Mouse (Mus musculus) CH12.LX (cell line): Measurements from ENCODE around the gene Gm4871. TPM values are rescaled to one million over a fixed set of nuclear protein-coding genes. Genes with fewer than 3 reads are reported as not detected.
"Not testable (repeated sequence)": the region's sequence is repeated elsewhere in the genome, so short reads cannot be mapped to it uniquely, and the experiment has no call there.

ENCODE experiments used
- DNase-seq: peaks from one replicate; pipeline ENCODE4 v3.0.0-alpha.2; 2013; ENCODE audit errors: extremely low read depth
- H3K27ac ChIP-seq: 2 replicates; pipeline ENCODE4 v1.5.1; 2012; ENCODE audit warnings: low read depth, mild to moderate bottlenecking, control low read depth, moderate library complexity; ENCODE audit not compliant: insufficient read depth
- H3K27me3 ChIP-seq: replicated peaks from 2 replicates; pipeline ENCODE3; 2012; ENCODE audit warnings: inconsistent platforms
- H3K36me3 ChIP-seq, 2 experiments: replicated peaks in 1 of 2; 2 replicates each; pipeline versions ENCODE3 to v1.6.1; 2012; ENCODE audit warnings: inconsistent platforms in 1 of 2, low read length in 1 of 2, mild to moderate bottlenecking in 1 of 2, mixed read lengths in 1 of 2, moderate library complexity in 1 of 2; ENCODE audit not compliant: control insufficient read depth in 1 of 2, insufficient read depth in 1 of 2
- H3K4me1 ChIP-seq, 2 experiments: 2 replicates each; pipeline ENCODE4 v1.6.1; 2012; ENCODE audit warnings: inconsistent platforms in 1 of 2, moderate library complexity in 1 of 2; ENCODE audit not compliant: insufficient read depth in 2 of 2, control insufficient read depth in 1 of 2
- H3K4me2 ChIP-seq: 2 replicates; pipeline ENCODE4 v1.6.1; 2012; ENCODE audit warnings: low read depth, mild to moderate bottlenecking, control low read depth; ENCODE audit not compliant: poor library complexity, insufficient read depth, severe bottlenecking
- H3K4me3 ChIP-seq, 3 experiments: fragments of 150-350 bp in 1 of 3; sonication (generic) in 1 of 3; replicated peaks in 1 of 3; 2 replicates each; pipeline versions ENCODE3 to v1.5.1; 2011 to 2012; ENCODE audit warnings: low read depth in 2 of 3, low read length in 2 of 3, mild to moderate bottlenecking in 2 of 3, moderate library complexity in 2 of 3, control low read depth in 1 of 3, improper control_type of control experiment in 1 of 3, inconsistent platforms in 1 of 3, mixed read lengths in 1 of 3; ENCODE audit not compliant: poor library complexity in 1 of 3
- H3K79me2 ChIP-seq: replicated peaks from 2 replicates; pipeline ENCODE4 v1.6.1; 2012; ENCODE audit warnings: mild to moderate bottlenecking, moderate library complexity; ENCODE audit not compliant: control insufficient read depth, poor library complexity, insufficient read depth, severe bottlenecking; ENCODE audit errors: extremely low read depth
- H3K9ac ChIP-seq: 2 replicates; pipeline ENCODE4 v1.6.1; 2012; ENCODE audit warnings: low read depth, mild to moderate bottlenecking, control low read depth, moderate library complexity; ENCODE audit not compliant: insufficient read depth
- H3K9me3 ChIP-seq: replicated peaks from 2 replicates; pipeline ENCODE3; 2012; ENCODE audit warnings: low read length, inconsistent platforms, mixed read lengths
- CHD2 ChIP-seq: IDR thresholded peaks from 2 replicates; pipeline ENCODE4 v1.6.1; 2011; ENCODE audit warnings: low read length, improper control_type of control experiment
- CTCF ChIP-seq, 2 experiments: IDR thresholded peaks in 1 of 2; conservative IDR thresholded peaks in 1 of 2; 2 replicates each; pipeline ENCODE4 v1.5.1; 2011 to 2012; ENCODE audit warnings: low read depth in 2 of 2, low read length in 2 of 2, improper control_type of control experiment in 1 of 2, inconsistent platforms in 1 of 2, mild to moderate bottlenecking in 1 of 2, moderate library complexity in 1 of 2
- GABPA ChIP-seq: IDR thresholded peaks from 2 replicates; pipeline ENCODE4 v1.6.1; 2012; ENCODE audit warnings: low read depth, low read length, improper control_type of control experiment, inconsistent platforms; ENCODE audit not compliant: insufficient replicate concordance
- JUND ChIP-seq: conservative IDR thresholded peaks from 2 replicates; pipeline ENCODE4 v1.6.1; 2011; ENCODE audit warnings: low read depth, low read length, improper control_type of control experiment
- MAFK ChIP-seq: IDR thresholded peaks from 2 replicates; pipeline ENCODE4 v1.6.1; 2011; ENCODE audit warnings: low read length, improper control_type of control experiment; ENCODE audit not compliant: insufficient replicate concordance
- MAZ ChIP-seq: IDR thresholded peaks from 2 replicates; pipeline ENCODE4 v1.6.1; 2012; ENCODE audit warnings: low read depth, mild to moderate bottlenecking, inconsistent platforms, low read length, improper control_type of control experiment, moderate library complexity
- RAD21 ChIP-seq: IDR thresholded peaks from 2 replicates; pipeline ENCODE4 v1.6.1; 2011; ENCODE audit warnings: low read depth, mild to moderate bottlenecking, low read length, improper control_type of control experiment, moderate library complexity
- SMC3 ChIP-seq: IDR thresholded peaks from 2 replicates; pipeline ENCODE4 v1.6.1; 2011; ENCODE audit warnings: low read depth, low read length, improper control_type of control experiment
- dilution Hi-C: fragments of 300-500 bp; cut with MboI; formaldehyde crosslinking; loops from 2 replicates; pipeline ENCODE4 v1.14.3; 2020; ENCODE audit warnings: low sequenced_read_pairs; ENCODE audit not compliant: extremely low pct_unique_long_range_greater_than_20kb, extremely low pct_ligation_motif_present
- in situ Hi-C: fragments of 300-500 bp; cut with MboI; formaldehyde crosslinking; loops from 3 replicates; pipeline ENCODE4 v1.14.3; 2019; ENCODE audit warnings: low sequenced_read_pairs, low pct_ligation_motif_present, low pct_unique_long_range_greater_than_20kb, mixed read lengths
- polyA plus RNA-seq: library from polyadenylated mRNA; unstranded; fragments of >175 nt; gene quantifications from 2 replicates; pipeline ENCODE4 v1.2.1, GENCODE M21; 2012; ENCODE audit warnings: low read depth; ENCODE audit not compliant: insufficient read length
- total RNA-seq, 2 experiments: library from RNA; depleted of rRNA; stranded (reverse); fragments of 300-350 nt in 1 of 2; fragments of >200 nt in 1 of 2; gene quantifications; 2 replicates each; pipeline ENCODE4 v1.2.3; 2012 to 2014

The Gm4871 gene
- total and polyA plus RNA-seq, 3 experiments, result not detected

GRCm38 (mm10) chr5:145057907-145058306 is 25.4 kb upstream of the Gm4871 start:
- no peaks in the 10 kb centered on the region for H3K79me2 ChIP-seq
- TF ChIP-seq MAFK, result no peak
- no peak for TF ChIP-seq MAZ
- no peak for TF ChIP-seq GABPA
- TF ChIP-seq, all 38 proteins: peak for 0
- no peak overlapping the region for H3K4me2 ChIP-seq
- DNase-seq, result no peak
- dilution Hi-C loops, result no loop called here
- no peaks in the 10 kb centered on the region for H3K27me3 ChIP-seq
- H3K9me3 ChIP-seq, result no peaks in the 10 kb centered on the region
- H3K9ac ChIP-seq, result no peak overlapping the region
- in situ Hi-C loops, result no loop called here
- no peak overlapping the region for H3K27ac ChIP-seq
- no peak overlapping the region for H3K4me3 ChIP-seq
- H3K36me3 ChIP-seq, result no peaks in the 10 kb centered on the region
- H3K4me1 ChIP-seq, result peaks cover 0 to 12% of the 10 kb centered on the region in 2 experiments; a peak in 2 of 4 replicates

- H3K27me3 ChIP-seq, H3K36me3 ChIP-seq, in situ Hi-C loops, H3K27ac ChIP-seq, H3K79me2 ChIP-seq, DNase-seq, H3K9ac ChIP-seq, H3K9me3 ChIP-seq, H3K4me2 ChIP-seq, H3K4me3 ChIP-seq, dilution Hi-C loops: not testable (repeated sequence)
- H3K4me1 ChIP-seq, result peaks cover 0 to 12% of the 10 kb centered on the region in 2 experiments; a peak in 2 of 4 replicates
These were observed 21.6 kb upstream of the Gm4871 start for GRCm38 (mm10) chr5:145054187-145054586.

GRCm38 (mm10) chr5:145042690-145043089 is 10.1 kb upstream of the Gm4871 start, which contains the start of gene 1700018F24Rik:
Gene 1700018F24Rik (plus strand): TSS chr5:145042990.
- H3K4me1 ChIP-seq, H3K27ac ChIP-seq, H3K79me2 ChIP-seq, in situ Hi-C loops, H3K4me2 ChIP-seq, H3K9ac ChIP-seq, H3K27me3 ChIP-seq, dilution Hi-C loops, H3K4me3 ChIP-seq, H3K9me3 ChIP-seq, H3K36me3 ChIP-seq, DNase-seq: not testable (repeated sequence)

- Histone ChIP-seq H3K9me3 (no peaks in the 10 kb centered on the region), H3K79me2 (no peaks in the 10 kb centered on the region), H3K4me3 (no peak overlapping the region), H3K4me2 (no peak overlapping the region), H3K27me3 (no peaks in the 10 kb centered on the region), H3K4me1 (no peaks in the 10 kb centered on the region), H3K27ac (no peak overlapping the region), H3K36me3 (no peaks in the 10 kb centered on the region), H3K9ac (no peak overlapping the region)
- TF ChIP-seq CHD2 (no peak), JUND (no peak), SMC3 (peak; percentile 34; the same call in 1 of the 2 replicates), RAD21 (peak; percentile 38), CTCF (conservative IDR thresholded peaks at IDR 0.05 in 1 of 2, IDR thresholded peaks at IDR 0.05 in 1 of 2; ENCODE audit: low read depth in 2 of 2, low read length in 2 of 2) (peak; percentile 40 to 56; a peak in 3 of 4 replicates)
- DNase-seq, result peak; percentile 45
- in situ Hi-C loops (no loop called here), dilution Hi-C loops (no loop called here)
These were observed 9.1 kb upstream of the Gm4871 start for GRCm38 (mm10) chr5:145041628-145042027.

- H3K4me2 ChIP-seq, result not testable (repeated sequence)
These were observed 2.1 kb downstream of the Gm4871 start for GRCm38 (mm10) chr5:145030476-145030875.

More at GRCm38 (mm10) chr5:145030476-145030875, 2.1 kb downstream of the Gm4871 start:
- H3K9me3 ChIP-seq, H3K9ac ChIP-seq, dilution Hi-C loops, H3K36me3 ChIP-seq, DNase-seq, H3K4me1 ChIP-seq, in situ Hi-C loops, H3K4me3 ChIP-seq, H3K27ac ChIP-seq, H3K79me2 ChIP-seq: not testable (repeated sequence)
- peaks cover 13% of the 10 kb centered on the region for H3K27me3 ChIP-seq
